Comparison of ENCODE assay signal across 8 mouse cellular contexts in genomic region chr2:19657158-19657874, GRCm38 (mm10). TPM values are rescaled to one million over a fixed set of nuclear protein-coding genes. Genes with fewer than 3 reads are reported as not detected.
DNase-seq lines count a peak whose midpoint lies in the region; ATAC-seq and TF ChIP-seq lines count a peak whose summit lies in the region.

Gene Otud1 (plus strand): TSS chr2:19657752.

- TF ChIP-seq EP300 in lung, postnatal 0 days (IDR thresholded peaks at IDR 0.05), result no peak

- peak; percentile 96 for DNase-seq in R1 (ENCODE audit: low read depth, low spot score)
- DNase-seq in cerebellum, postnatal 25 days, result peak; percentile 97 to 99
- peak; percentile 89 to 94 for DNase-seq in frontal cortex, postnatal 14 days (ENCODE audit: low spot score in 2 of 2)
- peak; percentile 92 to 95 for DNase-seq in layer of hippocampus, postnatal 10 days (ENCODE audit: low spot score in 2 of 2)
- DNase-seq in lung, postnatal 0 days (ENCODE audit: low spot score), result peak; percentile 98
- peak; percentile 74 for DNase-seq in ovary, postnatal 10 days (ENCODE audit: low spot score)
- DNase-seq in thymus, postnatal 0 days (ENCODE audit: low spot score), result peak; percentile 99

- H3K27me3 ChIP-seq in hindbrain, embryonic 12.5 days, result peaks cover 24% of the 10 kb centered on the region
- H3K27me3 ChIP-seq in lung, postnatal 0 days (replicated peaks; ENCODE audit: insufficient read depth, low read length), result no peaks in the 10 kb centered on the region

- peak within 1 kb of the TSS; percentile 90 for H3K27ac ChIP-seq in hindbrain, embryonic 12.5 days
- H3K27ac ChIP-seq in lung, postnatal 0 days (ENCODE audit: low read length), result peak within 1 kb of the TSS; percentile 98

- peak within 1 kb of the TSS; percentile 74 for H3K9ac ChIP-seq in hindbrain, embryonic 12.5 days
- H3K9ac ChIP-seq in lung, postnatal 0 days (replicated peaks; ENCODE audit: low read depth), result peak within 1 kb of the TSS; percentile 91

- peaks cover 11% of the 10 kb centered on the region for H3K4me1 ChIP-seq in hindbrain, embryonic 12.5 days
- peaks cover 3% of the 10 kb centered on the region; the same call in 1 of the 2 replicates for H3K4me1 ChIP-seq in lung, postnatal 0 days (ENCODE audit: insufficient read depth, low read depth, low read length)

- H3K36me3 ChIP-seq in hindbrain, embryonic 12.5 days, result no peaks in the 10 kb centered on the region
- H3K36me3 ChIP-seq in lung, postnatal 0 days (ENCODE audit: insufficient read depth, low read length), result no peaks in the 10 kb centered on the region

- peak within 1 kb of the TSS; percentile 80 for H3K4me3 ChIP-seq in hindbrain, embryonic 12.5 days
- H3K4me3 ChIP-seq in lung, postnatal 0 days (ENCODE audit: low read depth, low read length), result peak within 1 kb of the TSS; percentile 87

- under 1% methylated on average over 62 of the region's 62 CpGs for WGBS in hindbrain, embryonic 12.5 days
- WGBS in lung, postnatal 0 days, result under 1% methylated on average over 42 of the region's 62 CpGs

- peak; percentile 58 for TF ChIP-seq CTCF in lung, postnatal 0 days (IDR thresholded peaks at IDR 0.05)

- peak; percentile 98 for ATAC-seq in hindbrain, embryonic 12.5 days (ENCODE audit: low FRiP score)
- ATAC-seq in lung, postnatal 0 days, result peak; percentile 96

- peak within 1 kb of the TSS; percentile 74 for H3K4me2 ChIP-seq in hindbrain, embryonic 12.5 days (replicated peaks)
- peak within 1 kb of the TSS; percentile 85 for H3K4me2 ChIP-seq in lung, postnatal 0 days (replicated peaks; ENCODE audit: low read depth, low read length)

- H3K9me3 ChIP-seq in hindbrain, embryonic 12.5 days (replicated peaks), result no peaks in the 10 kb centered on the region
- H3K9me3 ChIP-seq in lung, postnatal 0 days (ENCODE audit: low read length), result no peaks in the 10 kb centered on the region

RNA-seq across cellular contexts. Expression of gene Otud1, which starts in this region (rescaled TPM):
- polyA plus RNA-seq in hindbrain, embryonic 12.5 days (2016; fragmentation: Nextera tagmentation; extraction: Ambion mirVana), result 1.8 and 2.1 TPM in 2 replicates
- total RNA-seq in layer of hippocampus, postnatal 10 days (2021), result 1 to 10 TPM; 7.4 to 7.7 TPM
- 7.8 and 9.2 TPM in 2 replicates for polyA plus RNA-seq in lung, postnatal 0 days (2015; fragmentation: Nextera tagmentation; extraction: Ambion mirVana)
- 1.8 and 2.2 TPM in 2 replicates for polyA plus RNA-seq in thymus, postnatal 0 days (2015; fragmentation: Nextera tagmentation; extraction: Ambion mirVana)

Comparison
In these comparisons a context has a peak if more than half of its experiments do, and no peak if none do; other contexts are left out.
1. Peak in every context shown above with its lines: DNase-seq, ATAC-seq, H3K4me3 ChIP-seq and H3K27ac ChIP-seq.